Mouse (Mus musculus) midbrain, embryonic 16.5 days (tissue): ENCODE measurements around the gene Cdk17. TPM values are rescaled to one million over a fixed set of nuclear protein-coding genes. Genes with fewer than 3 reads are reported as not detected.

Experiments
- ATAC-seq: fragments of 200-750 bp; cut with Nextera tagmentation; 2 replicates; pipeline ENCODE4 v1.8.0; 2017; ENCODE audit warnings: moderate TSS enrichment
- H3K27ac ChIP-seq: fragments of 300-500 bp; sonication (generic); 2 replicates; pipeline ENCODE4 v1.5.1; 2014; ENCODE audit warnings: mild to moderate bottlenecking, low read length, mixed read lengths
- H3K27me3 ChIP-seq: fragments of 300-500 bp; sonication (generic); 2 replicates; pipeline ENCODE4 v1.6.1; 2014; ENCODE audit warnings: low read depth, low read length, mixed read lengths; ENCODE audit not compliant: control insufficient read depth, insufficient read depth
- H3K36me3 ChIP-seq: fragments of 300-500 bp; sonication (generic); 2 replicates; pipeline ENCODE4 v1.6.1; 2014; ENCODE audit warnings: mild to moderate bottlenecking, low read length, moderate library complexity, mixed read lengths; ENCODE audit not compliant: control insufficient read depth, insufficient read depth
- H3K4me1 ChIP-seq: fragments of 300-500 bp; sonication (generic); 2 replicates; pipeline ENCODE4 v1.6.1; 2014; ENCODE audit warnings: mild to moderate bottlenecking, low read length, mixed read lengths; ENCODE audit not compliant: control insufficient read depth, insufficient read depth
- H3K4me2 ChIP-seq: fragments of 300-500 bp; sonication (generic); 2 replicates; pipeline ENCODE4 v1.6.1; 2014; ENCODE audit warnings: mild to moderate bottlenecking, low read length, mixed read lengths
- H3K4me3 ChIP-seq: fragments of 300-500 bp; sonication (generic); 2 replicates; pipeline ENCODE4 v1.5.1; 2014; ENCODE audit warnings: low read depth, mild to moderate bottlenecking, low read length, moderate library complexity, mixed read lengths
- H3K9ac ChIP-seq: fragments of 300-500 bp; sonication (generic); 2 replicates; pipeline ENCODE4 v1.6.1; 2014; ENCODE audit warnings: low read depth, low read length, mixed read lengths
- H3K9me3 ChIP-seq: fragments of 300-500 bp; sonication (generic); replicated peaks from 2 replicates; pipeline ENCODE4 v1.6.1; 2014; ENCODE audit warnings: mild to moderate bottlenecking, low read length, mixed read lengths; ENCODE audit not compliant: control insufficient read depth, poor library complexity, severe bottlenecking
- WGBS: fragments of 180-500 bp; shearing (Covaris S2); extraction: QIAGEN DNeasy Blood & Tissue Kit; methylation state at CpG from one replicate; pipeline ENCODE4 v1.1.7; 2014; 5-methylcytosine and 5-hydroxymethylcytosine counted together
- microRNA counts: library from miRNA; unstranded; fragments of <30 nt; microRNA quantifications from one replicate; lab custom pipeline; 2016
- microRNA-seq: library from miRNA; unstranded; fragments of <30 nt; microRNA quantifications from one replicate; pipeline ENCODE4, GENCODE M21; 2017
- polyA plus RNA-seq: library from polyadenylated mRNA; unstranded; fragments of >200 nt; fragmentation: Nextera tagmentation; extraction: Ambion mirVana; gene quantifications from 2 replicates; pipeline ENCODE4 v1.2.1, GENCODE M21; 2015

Cdk17 gene
- polyA plus RNA-seq, 1 experiment from 2014 or later: 39.5 TPM

- H3K9me3 ChIP-seq: no peaks in the 10 kb centered on the region
- H3K36me3 ChIP-seq: no peaks in the 10 kb centered on the region
- H3K27me3 ChIP-seq: no peaks in the 10 kb centered on the region
- no peak overlapping the region for H3K4me3 ChIP-seq
- H3K27ac ChIP-seq: no peak overlapping the region; the same call in 1 of the 2 replicates
- H3K4me2 ChIP-seq: peak overlapping the region; percentile 100
- whole genome bisulfite sequencing: 8% methylated on average over 4 of the region's 4 CpGs
- no peak overlapping the region for H3K9ac ChIP-seq
- peaks cover 19% of the 10 kb centered on the region for H3K4me1 ChIP-seq
- no peak for ATAC-seq
Measured at GRCm38 (mm10) chr10:93311576-93311975, 150.9 kb downstream of the Cdk17 start.

MicroRNA genes within 50 kb of the gene (microRNA counts, 519-probe panel; counts per million panel counts)
- 386 counts per million, percentile 18 among the panel's probes with 10 or more counts for microRNA mmu-miR-1931 (lab: Ali Mortazavi, UCI)

Small RNAs within 50 kb of the gene (microRNA-seq; reads per million reads assigned to microRNA genes)
- gene Mir1931: not detected

Other genes starting within 250 kb of the Cdk17 start
- 3.2 and 4.2 TPM in 2 replicates for gene Cfap54, start 79.3 kb upstream of the Cdk17 start, polyA plus RNA-seq
- 6.4 and 6.5 TPM in 2 replicates for gene Elk3, start 150.3 kb downstream of the Cdk17 start, polyA plus RNA-seq